Mouse (Mus musculus) small intestine, adult 2 months (tissue): ENCODE results near the gene Synpo2.

Experiments
- CTCF ChIP-seq: fragments of 200-500 bp; IDR thresholded peaks from 2 replicates; pipeline ENCODE4 v1.5.1; 2012; ENCODE audit warnings: low read depth, mild to moderate bottlenecking, control low read depth, inconsistent platforms, low read length, moderate library complexity, mixed read lengths; ENCODE audit not compliant: insufficient replicate concordance, insufficient read length; ENCODE audit errors: extremely low read depth
- POLR2A ChIP-seq: fragments of 200-500 bp; IDR thresholded peaks from 2 replicates; pipeline ENCODE4 v1.6.1; 2012; ENCODE audit warnings: low read depth, mild to moderate bottlenecking, control low read depth, inconsistent platforms, low read length, moderate library complexity

DNA sequence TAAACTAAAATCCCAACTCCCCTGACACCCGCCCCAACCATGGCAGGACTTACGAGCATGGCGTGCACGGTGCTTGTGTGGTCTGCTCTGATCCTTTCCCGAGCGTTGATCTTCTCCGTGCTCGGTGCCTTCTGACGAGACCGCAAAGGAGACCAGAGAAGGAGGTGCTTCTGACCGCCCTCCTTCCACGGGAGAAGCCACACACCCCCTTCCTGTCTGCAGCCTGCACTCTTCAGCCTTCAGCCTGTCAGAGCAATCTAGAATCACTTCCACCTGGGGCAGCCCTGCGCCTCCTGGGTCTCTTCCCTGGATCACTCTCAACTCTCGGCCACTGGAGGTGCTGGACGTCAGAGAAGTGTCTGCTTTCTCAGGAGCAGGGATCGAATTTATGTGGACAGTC, 119.0 kb downstream of the Synpo2 start:
- TF ChIP-seq CTCF (no peak), POLR2A (no peak)
